Mouse (Mus musculus): ENCODE data around the gene Ccdc106.
A peak's percentile ranks its signal among the peaks of the same experiment; 100 is the strongest.

The Ccdc106 gene

DNA sequence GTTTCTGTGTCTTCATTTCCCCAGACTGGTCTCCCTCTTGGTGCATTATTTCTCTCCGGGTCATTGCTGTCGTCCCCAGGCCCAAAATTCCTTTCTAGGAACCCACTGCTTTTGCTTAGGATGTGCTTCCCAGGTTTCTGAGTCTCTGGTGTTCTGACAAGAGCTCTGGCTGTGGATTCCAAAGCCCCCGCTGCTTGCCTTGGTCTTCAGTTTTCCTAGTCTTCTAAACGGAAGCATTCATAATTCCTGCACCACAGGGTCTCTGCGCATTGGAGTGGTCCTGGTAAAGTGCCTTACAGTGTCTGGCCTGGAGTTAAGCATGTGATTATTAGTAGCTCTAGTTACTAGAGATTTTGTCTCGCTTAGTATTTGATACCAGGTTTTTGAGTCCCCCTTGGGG, 60.5 kb downstream of the Ccdc106 start:
- ATAC-seq (ENCODE audit: low TSS enrichment), result no peak; the same call in 1 of the 2 replicates

GRCm38 (mm10) chr7:5081241-5081640, 60.9 kb downstream of the Ccdc106 start:
- no peak for ATAC-seq (ENCODE audit: low TSS enrichment)

GRCm38 (mm10) chr7:5081939-5082338, 61.6 kb downstream of the Ccdc106 start:
- ATAC-seq (ENCODE audit: low TSS enrichment), result no peak

GRCm38 (mm10) chr7:5083325-5084105, 63.2 kb downstream of the Ccdc106 start:
- ATAC-seq (ENCODE audit: low TSS enrichment), result no peak

DNA sequence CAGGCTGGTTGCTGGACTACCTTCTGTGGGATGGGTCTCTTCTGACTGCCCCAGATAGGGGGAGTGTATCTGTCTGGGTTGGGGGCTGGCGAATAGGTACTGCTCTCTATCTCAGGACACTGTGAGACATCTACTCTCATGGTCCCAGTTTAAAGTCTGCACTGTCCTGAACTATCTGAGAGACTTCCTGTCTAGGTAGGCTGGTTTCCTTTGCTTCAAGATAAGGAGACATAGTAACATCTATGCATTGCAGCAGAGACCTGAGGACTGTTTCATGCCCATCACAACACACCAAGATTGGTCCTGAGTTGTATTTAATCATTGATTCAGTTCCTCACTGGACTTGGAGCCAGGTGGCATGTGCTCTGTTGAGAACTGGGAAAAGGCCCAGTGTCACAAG, 65.2 kb downstream of the Ccdc106 start:
- no peak for ATAC-seq (ENCODE audit: low TSS enrichment)

- ATAC-seq (ENCODE audit: low TSS enrichment), result no peak
These were observed 66.6 kb downstream of the Ccdc106 start for GRCm38 (mm10) chr7:5086921-5087440.

DNA sequence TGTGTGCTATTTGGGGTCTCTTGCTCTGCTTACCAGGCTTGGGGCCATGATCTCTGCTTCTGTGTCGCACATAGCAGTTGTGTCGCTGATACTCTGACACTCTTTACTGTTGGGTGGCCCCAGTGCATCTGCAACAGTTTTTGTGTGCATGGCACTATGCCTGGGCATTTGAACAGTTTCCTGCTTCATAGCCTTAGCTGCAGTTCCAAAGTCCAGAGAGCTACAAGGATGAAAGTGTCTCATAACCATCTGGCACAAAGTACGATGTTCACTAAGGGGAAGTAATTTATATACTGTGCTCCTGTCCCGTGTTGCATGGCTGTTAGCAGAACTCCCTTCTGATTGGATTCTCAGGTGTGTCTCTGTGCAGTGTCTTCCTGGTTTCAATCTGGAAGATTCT, 67.5 kb downstream of the Ccdc106 start:
- ATAC-seq (ENCODE audit: low TSS enrichment), result no peak

- peak; percentile 58 for ATAC-seq (ENCODE audit: low TSS enrichment)
These were observed 69.5 kb downstream of the Ccdc106 start for GRCm38 (mm10) chr7:5089853-5090252.

DNA sequence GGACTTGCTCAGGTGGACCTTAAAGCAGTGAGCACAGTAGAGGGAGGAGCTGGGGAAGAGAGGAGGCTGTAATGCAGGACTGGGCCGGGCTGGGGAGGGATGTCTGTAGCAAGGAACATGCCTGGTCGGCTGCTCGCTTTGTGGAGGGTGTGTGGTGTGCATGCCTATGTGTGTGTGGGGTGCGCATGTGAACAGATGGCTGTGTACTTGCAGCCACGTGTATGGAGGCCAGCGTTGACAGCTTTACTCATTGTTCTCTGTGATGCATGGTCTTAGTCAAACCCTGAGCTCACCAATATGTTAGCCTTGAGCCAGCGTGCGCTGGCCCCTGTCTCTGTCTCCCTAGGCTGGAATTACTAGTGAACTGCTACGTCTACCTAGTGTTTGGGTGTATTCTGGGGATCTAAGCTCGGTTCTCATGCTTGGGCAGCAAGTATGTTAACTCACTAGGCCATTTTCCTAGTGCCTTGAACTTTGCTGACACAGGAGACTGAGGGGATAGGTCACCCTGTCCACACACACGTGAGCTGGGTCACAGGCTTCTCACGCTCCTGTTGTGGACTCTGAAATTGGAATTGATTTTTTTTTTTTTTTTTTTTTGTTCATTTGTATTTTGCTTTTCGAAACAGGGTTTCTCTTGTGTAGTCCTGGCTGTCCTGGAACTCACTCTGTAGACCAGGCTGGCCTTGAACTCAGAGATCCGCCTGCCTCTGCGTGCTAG, 70.8 kb downstream of the Ccdc106 start:
- ATAC-seq (ENCODE audit: low TSS enrichment), result peak; percentile 34; the same call in 1 of the 2 replicates

- no peak for ATAC-seq (ENCODE audit: low TSS enrichment)
These were observed 72.0 kb downstream of the Ccdc106 start for GRCm38 (mm10) chr7:5092381-5092780.

DNA sequence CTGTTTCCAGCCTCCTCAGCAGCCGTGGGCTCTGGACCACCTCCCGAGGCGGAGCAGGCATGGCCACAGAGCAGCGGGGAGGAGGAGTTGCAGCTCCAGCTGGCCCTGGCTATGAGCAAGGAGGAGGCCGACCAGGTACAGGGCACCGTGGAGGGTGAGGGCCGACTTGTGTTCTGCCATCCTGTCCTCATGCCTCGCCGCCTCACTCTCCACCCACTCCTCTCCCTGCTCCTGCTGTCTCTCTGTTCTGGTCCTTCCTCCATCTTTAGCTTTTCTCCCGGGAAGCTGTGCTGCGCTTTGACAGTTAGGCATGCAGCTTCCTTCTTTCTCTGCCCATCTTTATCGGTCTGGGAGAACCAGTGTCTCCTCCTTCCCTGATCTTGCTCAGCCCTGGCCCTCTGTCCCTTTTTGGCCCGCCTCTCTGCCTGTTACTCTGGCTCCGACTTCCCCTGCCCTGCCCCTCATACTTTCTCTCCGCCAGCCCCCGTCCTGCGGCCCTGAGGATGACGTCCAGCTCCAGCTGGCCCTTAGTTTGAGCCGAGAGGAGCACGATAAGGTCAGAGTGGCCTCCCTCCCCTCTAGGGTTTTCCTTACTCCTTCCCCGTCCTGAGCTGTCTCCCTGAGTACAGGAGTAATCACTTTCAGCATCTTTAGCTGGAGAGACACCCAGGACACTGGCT, 72.6 kb downstream of the Ccdc106 start:
- peak; percentile 60 for ATAC-seq (ENCODE audit: low TSS enrichment)

DNA sequence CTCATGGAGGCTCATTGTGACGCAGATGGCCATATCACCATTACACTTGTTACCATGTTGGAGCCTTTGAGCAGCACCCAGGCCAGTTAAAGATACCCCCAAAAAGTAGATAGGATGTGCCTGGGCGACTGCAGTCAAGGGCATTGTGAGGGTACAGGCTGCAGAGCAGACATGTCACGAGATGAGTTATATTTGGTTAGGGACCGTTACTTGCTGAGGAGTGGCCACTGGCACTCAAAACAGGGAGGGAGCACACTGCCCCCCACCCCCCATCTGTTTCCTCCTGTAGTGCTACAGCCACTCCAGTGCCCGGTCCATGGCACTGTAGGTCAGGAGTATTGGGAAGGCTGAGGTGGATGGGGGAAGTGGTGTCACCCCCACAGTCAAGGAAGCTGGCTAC, 78.4 kb downstream of the Ccdc106 start:
- ATAC-seq (ENCODE audit: low TSS enrichment), result no peak

DNA sequence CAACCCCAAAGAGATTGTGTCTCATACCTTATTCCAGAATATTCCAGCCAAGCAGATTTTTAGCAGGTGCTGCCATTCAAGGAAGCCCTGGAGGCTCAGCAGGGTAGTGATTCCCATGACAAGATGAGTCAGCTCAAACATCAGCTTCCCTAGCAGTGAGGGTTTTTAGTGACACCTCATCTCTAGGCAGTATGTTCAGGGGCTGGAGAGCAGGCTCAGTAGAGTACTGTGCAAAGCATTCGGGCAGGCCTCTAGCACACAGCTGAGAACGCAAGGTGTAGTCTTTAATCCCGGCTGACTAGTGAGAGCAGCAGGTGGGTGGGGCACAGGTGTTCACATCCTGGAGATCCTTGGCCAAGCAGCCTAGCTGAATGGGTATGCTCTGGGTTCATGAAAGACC, 79.4 kb downstream of the Ccdc106 start:
- peak; percentile 69; the same call in 1 of the 2 replicates for ATAC-seq (ENCODE audit: low TSS enrichment)

- no peak for ATAC-seq (ENCODE audit: low TSS enrichment)
These were observed 80.8 kb downstream of the Ccdc106 start for GRCm38 (mm10) chr7:5101066-5101663.

DNA sequence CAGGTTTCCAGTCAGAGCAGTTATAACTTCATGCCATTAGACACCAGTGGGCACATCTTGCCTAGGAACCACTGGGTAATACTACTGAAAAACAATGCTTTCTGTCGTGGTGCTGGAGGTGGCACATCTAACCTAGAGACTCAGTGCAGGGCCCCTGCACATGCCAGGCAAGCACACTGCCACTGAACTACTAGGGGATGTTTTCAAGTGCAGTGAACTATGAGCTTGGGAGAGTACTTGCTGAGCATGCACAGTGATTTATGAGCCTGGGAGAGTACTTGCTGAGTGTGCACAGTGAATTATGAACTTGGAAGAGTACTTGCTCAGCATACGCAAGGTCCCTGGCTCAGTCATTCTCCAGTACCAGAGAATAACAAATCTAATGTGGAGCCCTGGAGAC, 82.2 kb downstream of the Ccdc106 start:
- no peak for ATAC-seq (ENCODE audit: low TSS enrichment)

- no peak for ATAC-seq (ENCODE audit: low TSS enrichment)
These were observed 87.9 kb downstream of the Ccdc106 start for GRCm38 (mm10) chr7:5108272-5108671.

GRCm38 (mm10) chr7:5109301-5109700, 88.9 kb downstream of the Ccdc106 start:
- ATAC-seq (ENCODE audit: low TSS enrichment), result no peak
